Mouse (Mus musculus) embryonic facial prominence, embryonic 12.5 days (tissue): ENCODE results near the gene Rgl3. TPM values are rescaled to one million over a fixed set of nuclear protein-coding genes. Genes with fewer than 3 reads are reported as not detected.
A peak's percentile ranks its signal among the peaks of the same experiment; 100 is the strongest.

ENCODE experiments used
- ATAC-seq: fragments of 200-750 bp; cut with Nextera tagmentation; 2 replicates; pipeline ENCODE4 v1.8.0; 2017; ENCODE audit not compliant: insufficient number of reproducible peaks, insufficient read depth, low FRiP score, low TSS enrichment
- H3K27ac ChIP-seq: fragments of 300-500 bp; sonication (generic); 2 replicates; pipeline ENCODE4 v1.5.1; 2016; ENCODE audit warnings: mild to moderate bottlenecking
- H3K27me3 ChIP-seq: fragments of 300-500 bp; sonication (generic); 2 replicates; pipeline ENCODE4 v1.6.1; 2016; ENCODE audit warnings: mild to moderate bottlenecking, moderate library complexity
- H3K36me3 ChIP-seq: fragments of 300-500 bp; sonication (generic); 2 replicates; pipeline ENCODE4 v1.6.1; 2016; ENCODE audit warnings: mild to moderate bottlenecking
- H3K4me1 ChIP-seq: fragments of 300-500 bp; sonication (generic); 2 replicates; pipeline ENCODE4 v1.6.1; 2016
- H3K4me2 ChIP-seq: fragments of 300-500 bp; sonication (generic); replicated peaks from 2 replicates; pipeline ENCODE4 v1.6.1; 2016; ENCODE audit warnings: mild to moderate bottlenecking, moderate library complexity
- H3K4me3 ChIP-seq: fragments of 300-500 bp; sonication (generic); 2 replicates; pipeline ENCODE4 v1.5.1; 2016; ENCODE audit warnings: mild to moderate bottlenecking
- H3K9ac ChIP-seq: fragments of 300-500 bp; sonication (generic); 2 replicates; pipeline ENCODE4 v1.6.1; 2016; ENCODE audit warnings: mild to moderate bottlenecking, moderate library complexity
- H3K9me3 ChIP-seq: fragments of 300-500 bp; sonication (generic); 2 replicates; pipeline ENCODE4 v1.6.1; 2016; ENCODE audit warnings: mild to moderate bottlenecking, moderate library complexity
- WGBS: fragments of 180-500 bp; shearing (Covaris S2); methylation state at CpG from one replicate; pipeline ENCODE4 v1.1.7; 2016; 5-methylcytosine and 5-hydroxymethylcytosine counted together
- polyA plus RNA-seq: library from polyadenylated mRNA; unstranded; fragments of >200 nt; fragmentation: Nextera tagmentation; extraction: Ambion mirVana; gene quantifications from 2 replicates; pipeline ENCODE4 v1.2.1, GENCODE M21; 2016

Rgl3 gene
- polyA plus RNA-seq, 1 experiment from 2014 or later, result 1.4 TPM

DNA sequence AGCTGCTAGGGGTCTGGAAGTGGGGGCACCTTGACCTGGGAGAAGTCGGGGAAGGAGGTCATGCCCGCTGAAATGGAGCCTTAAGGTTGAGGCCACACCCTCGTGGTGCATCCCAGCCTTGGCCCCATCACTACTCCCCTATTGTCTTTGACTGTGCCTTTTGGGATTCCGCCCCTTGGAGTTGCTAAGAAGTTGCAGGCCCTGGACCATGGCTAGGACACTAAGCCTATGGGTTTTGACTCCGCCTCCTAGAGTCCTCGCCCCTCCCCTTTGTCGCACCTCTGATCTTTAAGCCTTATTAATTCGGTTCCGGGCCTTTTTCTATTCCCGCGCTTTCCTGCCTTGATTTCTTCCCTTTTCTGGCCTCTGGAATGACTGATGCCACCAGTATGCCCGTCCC, 45.6 kb downstream of the Rgl3 start:
- H3K9me3 ChIP-seq, result no peaks in the 10 kb centered on the region
- no peak overlapping the region for H3K4me2 ChIP-seq
- H3K36me3 ChIP-seq, result 0 out of 2 replicates have a peak, but pooled peaks cover 3% of the 10 kb centered on the region
- 53% methylated on average over 12 of the region's 12 CpGs for WGBS
- H3K4me1 ChIP-seq, result peaks cover 8% of the 10 kb centered on the region
- no peak for ATAC-seq
- H3K27ac ChIP-seq, result no peak overlapping the region
- H3K4me3 ChIP-seq, result no peak overlapping the region
- peaks cover 27% of the 10 kb centered on the region for H3K27me3 ChIP-seq
- no peak overlapping the region for H3K9ac ChIP-seq

DNA sequence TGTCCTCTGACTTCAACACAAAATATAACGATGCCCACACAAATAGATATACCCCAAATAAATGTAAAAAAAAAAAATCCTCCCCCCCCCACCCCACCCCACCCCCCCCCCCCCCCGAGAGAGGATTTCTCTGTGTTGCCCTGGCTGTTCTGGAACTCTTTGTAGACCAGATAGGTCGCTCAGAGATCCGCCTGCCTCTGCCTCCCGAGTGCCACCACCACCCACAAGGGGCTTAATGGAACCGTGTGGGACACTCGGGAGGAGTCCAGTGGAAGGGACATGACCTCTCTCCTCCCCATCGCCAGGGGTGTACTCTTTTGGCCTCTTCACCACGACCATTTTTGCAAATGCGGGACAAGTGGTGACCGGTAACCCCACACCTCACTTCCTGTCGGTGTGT, 46.2 kb downstream of the Rgl3 start:
- Histone ChIP-seq H3K27me3 (peaks cover 21% of the 10 kb centered on the region), H3K27ac (no peak overlapping the region), H3K4me2 (no peak overlapping the region), H3K9me3 (no peaks in the 10 kb centered on the region), H3K36me3 (0 out of 2 replicates have a peak, but pooled peaks cover 3% of the 10 kb centered on the region), H3K9ac (no peak overlapping the region), H3K4me1 (peaks cover 8% of the 10 kb centered on the region), H3K4me3 (no peak overlapping the region)
- no peak for ATAC-seq
- WGBS, result 76% methylated on average over 12 of the region's 12 CpGs

DNA sequence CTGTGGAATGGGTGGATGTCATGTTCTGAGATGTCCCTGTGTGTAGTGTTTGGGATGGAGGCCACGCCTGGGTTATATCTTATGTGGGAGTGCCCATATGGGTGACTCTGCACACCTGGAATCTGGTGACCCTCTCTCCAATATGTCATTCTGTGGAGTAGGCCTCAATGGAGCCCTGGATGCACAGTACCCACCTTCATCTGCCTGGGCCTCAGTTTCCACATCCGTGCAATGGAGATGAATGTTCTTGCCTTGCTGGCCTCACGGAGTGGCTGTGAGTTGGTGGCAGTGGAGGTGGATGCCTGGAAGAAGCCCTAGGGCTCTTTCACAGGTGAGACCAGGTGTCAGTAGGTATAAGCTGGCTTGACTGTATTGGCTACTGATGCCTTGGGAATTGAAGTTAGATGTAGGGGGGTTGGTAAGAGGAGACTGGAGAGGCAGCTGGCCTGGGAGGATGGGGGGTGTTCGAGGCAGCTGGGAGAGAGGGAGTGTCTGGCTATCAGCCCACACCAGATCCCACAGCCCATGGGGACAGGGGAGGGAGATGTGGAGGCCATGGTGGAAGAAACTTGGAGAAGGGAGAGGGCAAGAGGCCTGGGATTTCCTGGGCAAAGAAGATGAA, 50.9 kb downstream of the Rgl3 start:
- no peak for ATAC-seq
- no peak overlapping the region for H3K4me3 ChIP-seq
- no peak overlapping the region for H3K9ac ChIP-seq
- no peaks in the 10 kb centered on the region for H3K9me3 ChIP-seq
- WGBS, result 86% methylated on average over 4 of the region's 4 CpGs
- H3K36me3 ChIP-seq, result 0 out of 2 replicates have a peak, but pooled peaks cover 3% of the 10 kb centered on the region
- no peak overlapping the region for H3K27ac ChIP-seq
- 0 out of 2 replicates have a peak, but pooled peaks cover 4% of the 10 kb centered on the region for H3K27me3 ChIP-seq
- no peak overlapping the region for H3K4me2 ChIP-seq
- H3K4me1 ChIP-seq, result peaks cover 9% of the 10 kb centered on the region; the same call in 1 of the 2 replicates

DNA sequence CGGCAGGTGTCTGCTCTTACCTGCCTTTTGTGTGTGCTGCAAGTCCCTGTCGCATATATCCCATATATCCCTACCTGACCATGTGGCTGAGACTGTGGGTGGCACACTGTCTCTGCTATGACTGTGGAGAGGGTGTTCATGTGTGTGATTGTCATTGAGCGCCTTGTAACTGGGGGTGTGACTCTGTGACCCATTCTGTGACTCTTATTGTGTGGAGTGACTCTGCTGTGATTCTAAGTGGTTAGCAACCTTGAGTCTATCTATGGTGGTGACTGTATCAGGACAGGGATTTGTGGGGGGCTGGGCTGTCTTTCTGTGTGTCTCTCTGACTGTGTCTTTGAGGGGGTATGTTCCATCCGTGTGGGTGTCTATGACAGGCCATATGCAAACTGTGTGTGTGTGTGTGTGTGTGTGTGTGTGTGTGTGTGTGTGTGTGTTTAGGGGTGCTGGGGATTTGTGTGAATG, 51.5 kb downstream of the Rgl3 start:
- Histone ChIP-seq H3K27ac (no peak overlapping the region), H3K27me3 (no peaks in the 10 kb centered on the region), H3K9ac (peak overlapping the region; percentile 63; the same call in 1 of the 2 replicates), H3K9me3 (no peaks in the 10 kb centered on the region), H3K4me1 (peaks cover 9% of the 10 kb centered on the region; the same call in 1 of the 2 replicates), H3K36me3 (0 out of 2 replicates have a peak, but pooled peaks cover 3% of the 10 kb centered on the region), H3K4me2 (peak overlapping the region; percentile 81), H3K4me3 (peak overlapping the region; percentile 62)
- WGBS, result 84% methylated on average over 4 of the region's 4 CpGs
- ATAC-seq, result no peak

DNA sequence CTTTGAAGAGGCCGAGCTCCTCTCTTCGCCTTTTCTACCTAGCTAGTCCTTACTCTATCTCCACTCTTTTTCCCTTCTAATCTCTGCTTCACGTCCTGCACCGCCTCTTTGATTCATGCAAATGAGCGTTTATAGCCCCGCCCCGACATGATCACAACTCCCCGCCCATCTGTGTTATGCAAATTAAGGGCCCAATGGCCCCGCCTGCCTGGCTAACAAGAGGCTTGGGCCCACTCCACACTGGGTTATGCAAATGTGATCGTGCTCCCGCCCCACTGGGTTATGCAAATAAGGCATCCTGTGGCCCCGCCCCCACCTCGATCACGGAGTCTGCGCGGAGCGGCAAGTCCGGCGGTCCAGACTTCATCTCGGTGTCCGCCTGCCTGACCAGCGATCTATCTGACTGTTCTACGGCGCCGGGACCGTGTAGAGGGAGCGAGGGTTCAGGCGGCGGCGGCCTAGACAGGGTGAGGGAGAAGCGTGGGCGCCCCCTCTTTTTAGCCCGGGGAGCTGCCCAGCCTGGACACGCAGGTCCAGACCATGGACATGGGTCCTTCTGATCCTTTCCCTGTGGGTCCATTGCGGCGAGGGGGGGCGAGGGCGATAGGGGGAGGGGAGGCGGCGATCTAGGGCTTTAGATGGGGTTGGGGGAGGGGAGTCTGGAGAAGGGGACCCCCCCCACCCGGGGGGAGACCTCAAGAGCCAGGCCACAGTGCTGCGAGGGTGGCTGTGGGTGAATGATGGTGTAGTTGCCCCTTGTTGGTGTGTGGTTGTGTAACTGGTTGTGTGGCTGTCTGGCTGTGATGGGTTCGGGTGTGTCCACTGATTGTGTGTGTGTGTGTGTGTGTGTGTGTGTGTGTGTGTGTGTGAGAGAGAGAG, 52.3 kb downstream of the Rgl3 start, which contains the start of gene Plppr2:
Gene Plppr2 (plus strand): TSS at position 342 of the 879 bp plus-strand sequence.
- H3K4me1 ChIP-seq, result peaks cover 9% of the 10 kb centered on the region; the same call in 1 of the 2 replicates
- H3K36me3 ChIP-seq, result 0 out of 2 replicates have a peak, but pooled peaks cover 3% of the 10 kb centered on the region
- H3K9me3 ChIP-seq, result no peaks in the 10 kb centered on the region
- 2% methylated on average over 41 of the region's 43 CpGs for WGBS
- peak within 1 kb of the TSS; percentile 63 for H3K9ac ChIP-seq
- peak; percentile 93 for ATAC-seq
- peak within 1 kb of the TSS; percentile 81 for H3K4me2 ChIP-seq
- H3K4me3 ChIP-seq, result peak within 1 kb of the TSS; percentile 62
- H3K27me3 ChIP-seq, result no peaks in the 10 kb centered on the region
- peak within 1 kb of the TSS; percentile 54; the same call in 1 of the 2 replicates for H3K27ac ChIP-seq

DNA sequence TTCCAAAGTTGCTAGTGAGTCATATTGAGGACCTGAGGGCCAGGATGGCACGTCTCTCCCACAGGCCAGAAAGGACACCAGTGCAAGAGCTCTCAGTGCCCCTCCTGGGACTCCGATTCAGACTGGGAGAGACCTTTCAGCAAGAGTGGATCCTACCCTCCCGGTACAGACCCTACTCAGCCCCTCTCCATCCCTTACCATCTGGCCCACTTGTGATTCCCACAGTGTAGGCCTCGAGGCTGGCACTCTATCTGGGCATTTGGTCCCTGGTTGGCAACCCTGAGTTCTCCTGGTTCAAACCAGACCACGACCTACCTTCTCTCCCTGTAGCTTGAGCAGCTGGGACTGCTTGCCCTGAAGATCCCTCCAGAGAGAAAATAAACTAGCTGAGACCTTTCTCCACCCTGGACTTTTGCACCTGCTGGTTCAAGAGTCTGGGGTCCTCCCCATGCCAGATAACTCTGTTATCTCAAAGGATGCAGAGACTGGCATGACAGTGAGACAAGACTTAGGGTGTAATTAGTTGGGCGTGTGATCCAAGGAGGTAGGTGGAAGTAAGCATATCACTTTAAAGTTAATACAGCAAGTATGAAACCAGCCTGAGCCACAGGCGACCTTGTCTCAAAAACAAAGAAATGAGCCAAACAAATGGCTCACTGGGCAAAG, 53.6 kb downstream of the Rgl3 start:
- no peak overlapping the region for H3K9ac ChIP-seq
- no peak overlapping the region for H3K27ac ChIP-seq
- H3K4me3 ChIP-seq, result no peak overlapping the region
- no peaks in the 10 kb centered on the region for H3K9me3 ChIP-seq
- no peaks in the 10 kb centered on the region for H3K27me3 ChIP-seq
- 0 out of 2 replicates have a peak, but pooled peaks cover 1% of the 10 kb centered on the region for H3K36me3 ChIP-seq
- 82% methylated on average over 7 of the region's 7 CpGs for WGBS
- no peak for ATAC-seq
- 0 out of 2 replicates have a peak overlapping the region, but pooled peaks have one; percentile 81 for H3K4me2 ChIP-seq
- H3K4me1 ChIP-seq, result peaks cover 9% of the 10 kb centered on the region; the same call in 1 of the 2 replicates

DNA sequence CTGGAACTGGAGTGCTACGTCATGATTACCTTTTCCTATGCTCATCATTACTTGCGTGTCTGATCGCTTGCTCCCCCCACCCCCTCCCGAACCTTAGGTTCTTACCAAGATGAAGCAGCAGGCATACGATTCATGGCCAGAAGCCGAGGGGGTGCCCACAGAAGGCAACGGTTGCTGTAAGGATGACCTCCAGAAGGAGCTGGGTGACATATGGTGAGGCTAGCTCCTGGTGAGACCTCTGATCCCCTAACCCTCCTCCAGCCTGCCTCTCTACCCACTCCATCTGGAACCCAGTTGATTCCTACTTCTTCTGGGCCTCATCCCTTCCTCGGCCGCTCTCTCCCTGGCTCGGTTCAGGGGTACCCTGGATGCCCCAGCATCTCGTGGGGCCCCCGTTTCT, 55.2 kb downstream of the Rgl3 start:
- Histone ChIP-seq H3K27ac (no peak overlapping the region), H3K27me3 (no peaks in the 10 kb centered on the region)

DNA sequence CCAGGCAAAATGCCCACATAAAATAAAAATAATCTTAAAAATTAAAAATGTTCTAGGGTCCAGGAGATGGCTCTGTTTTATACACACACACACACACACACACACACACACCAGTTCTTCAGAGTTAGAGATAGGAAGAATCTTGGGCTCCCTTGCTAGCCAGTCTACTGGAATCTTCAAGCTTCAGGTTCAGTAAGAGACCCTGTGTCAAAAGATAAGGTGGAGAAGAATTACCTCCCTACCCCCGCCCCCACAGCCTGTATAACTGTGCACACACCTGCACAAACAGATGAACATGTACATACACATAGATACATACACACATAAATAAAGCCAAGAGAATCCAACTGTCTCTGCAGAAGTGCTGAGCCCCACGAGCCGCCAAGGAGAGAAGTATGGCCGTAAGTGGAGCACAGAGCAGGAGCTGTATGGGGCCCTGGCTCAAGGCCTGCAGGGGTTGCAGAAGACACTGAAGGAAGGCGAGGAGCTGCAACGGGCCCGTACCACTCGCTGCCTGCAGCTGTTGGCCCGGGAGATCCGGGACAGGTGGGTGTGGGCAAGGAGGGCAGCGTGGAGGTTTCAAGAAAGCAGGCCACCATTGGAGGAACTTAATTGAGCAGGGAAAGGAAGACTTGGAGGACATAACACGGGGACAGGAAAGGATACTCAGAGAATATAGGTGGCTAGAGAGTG, 56.7 kb downstream of the Rgl3 start:
- Histone ChIP-seq H3K4me2 (no peak overlapping the region), H3K36me3 (no peaks in the 10 kb centered on the region), H3K9me3 (no peaks in the 10 kb centered on the region), H3K27ac (no peak overlapping the region), H3K4me3 (no peak overlapping the region), H3K9ac (no peak overlapping the region), H3K27me3 (no peaks in the 10 kb centered on the region), H3K4me1 (peaks cover 6% of the 10 kb centered on the region; the same call in 1 of the 2 replicates)
- ATAC-seq, result no peak
- WGBS, result 65% methylated on average over 12 of the region's 12 CpGs

More for the DNA sequence above, 55.2 kb downstream of the Rgl3 start:
- H3K9ac ChIP-seq, result no peak overlapping the region
- H3K4me3 ChIP-seq, result no peak overlapping the region
- H3K4me1 ChIP-seq, result peaks cover 9% of the 10 kb centered on the region; the same call in 1 of the 2 replicates
- no peaks in the 10 kb centered on the region for H3K36me3 ChIP-seq
- H3K9me3 ChIP-seq, result no peaks in the 10 kb centered on the region
- ATAC-seq, result no peak
- WGBS, result 90% methylated on average over 12 of the region's 12 CpGs
- no peak overlapping the region for H3K4me2 ChIP-seq

DNA sequence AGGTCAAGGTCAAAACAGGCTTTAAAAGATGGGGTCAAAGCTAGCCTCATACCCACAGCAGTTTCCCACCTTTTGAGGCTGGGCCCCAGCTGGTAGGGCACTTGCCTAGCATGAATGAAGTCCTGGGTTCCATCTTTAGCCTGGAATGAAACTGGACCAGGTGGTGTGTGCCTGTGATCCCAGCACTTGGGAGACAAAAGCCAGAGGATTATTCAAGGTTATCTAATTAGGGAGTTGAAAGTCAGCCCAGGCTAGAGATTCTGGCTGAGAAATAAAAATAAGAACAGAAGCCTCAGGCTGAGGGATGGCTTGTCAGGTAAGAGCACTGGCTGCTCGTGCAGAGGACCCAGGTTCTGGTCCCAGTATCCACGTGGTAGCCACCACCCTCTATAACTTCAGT, 57.2 kb downstream of the Rgl3 start:
- no peak overlapping the region for H3K27ac ChIP-seq
- H3K36me3 ChIP-seq, result no peaks in the 10 kb centered on the region
- no peaks in the 10 kb centered on the region for H3K9me3 ChIP-seq
- H3K4me2 ChIP-seq, result no peak overlapping the region
- ATAC-seq, result no peak
- H3K9ac ChIP-seq, result no peak overlapping the region
- 53% methylated on average over 2 of the region's 2 CpGs for WGBS
- H3K4me3 ChIP-seq, result no peak overlapping the region
- no peaks in the 10 kb centered on the region for H3K4me1 ChIP-seq
- H3K27me3 ChIP-seq, result no peaks in the 10 kb centered on the region

DNA sequence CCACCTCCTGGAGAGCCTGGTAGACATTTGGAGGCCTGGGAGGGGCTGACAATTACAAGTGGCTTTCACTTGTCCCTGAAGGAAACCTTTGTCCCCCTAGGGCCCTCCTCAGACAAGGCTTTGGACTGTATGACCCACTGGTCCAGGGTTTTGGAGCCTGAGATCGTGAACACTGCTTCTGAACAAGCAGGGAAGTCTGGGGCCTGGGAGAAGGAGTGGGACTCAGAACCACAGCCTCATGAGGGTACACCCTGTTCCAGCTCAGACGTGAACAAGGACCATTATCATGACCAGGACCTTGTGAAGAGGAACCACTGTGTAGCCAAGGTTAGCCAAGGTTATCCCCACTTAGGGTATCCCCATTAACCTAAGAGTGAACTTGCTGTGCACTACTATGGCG, 60.0 kb downstream of the Rgl3 start:
- Histone ChIP-seq H3K9me3 (no peaks in the 10 kb centered on the region), H3K4me2 (no peak overlapping the region), H3K4me3 (no peak overlapping the region), H3K27ac (no peak overlapping the region), H3K27me3 (no peaks in the 10 kb centered on the region), H3K4me1 (peaks cover 9% of the 10 kb centered on the region), H3K9ac (no peak overlapping the region), H3K36me3 (no peaks in the 10 kb centered on the region)
- ATAC-seq, result no peak
- 78% methylated on average over 3 of the region's 3 CpGs for WGBS
